Mouse (Mus musculus): Measurements from ENCODE around the gene Olfr76.

DNA sequence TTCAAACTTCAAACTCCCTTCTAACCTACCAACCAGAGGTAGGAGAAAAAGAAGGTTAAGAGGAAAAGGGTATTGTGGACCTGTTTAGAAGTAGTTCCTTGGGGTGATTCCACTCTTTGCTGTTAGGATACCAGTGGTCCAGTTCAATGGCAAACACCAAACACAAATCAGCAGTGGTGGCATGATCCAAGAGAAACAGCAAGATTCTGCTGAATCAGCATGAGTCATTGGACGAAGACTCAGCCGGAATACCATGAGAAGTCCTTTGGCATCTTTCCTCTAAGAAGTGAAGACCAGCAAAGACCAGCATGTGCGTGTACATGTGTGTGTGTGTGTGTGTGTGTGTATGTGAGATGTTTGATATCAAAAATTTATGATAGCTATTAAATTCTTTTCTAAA lies 6.5 kb downstream of the Olfr76 start:
- no peak for TF ChIP-seq CTCF (IDR thresholded peaks at IDR 0.05; ENCODE audit: low read depth, low read length)
- TF ChIP-seq EP300 (IDR thresholded peaks at IDR 0.05; ENCODE audit: insufficient read depth, low read depth, low read length): no peak
